Mouse (Mus musculus): Measurements from ENCODE around the gene Phrf1. TPM values are rescaled to one million over a fixed set of nuclear protein-coding genes. Genes with fewer than 3 reads are reported as not detected.
A peak's percentile ranks its signal among the peaks of the same experiment; 100 is the strongest.

Phrf1 gene
- polyA plus RNA-seq, 2 experiments: 42.6 to 65.9 TPM

- under 1% methylated on average over 28 of the region's 28 CpGs for WGBS
- Histone ChIP-seq H3K9ac (ENCODE audit: low read depth, low read length, severe bottlenecking) (peak overlapping the region; percentile 35), H3K27me3 (ENCODE audit: control insufficient read depth, insufficient read depth, low read length) (no peaks in the 10 kb centered on the region), H3K4me3 (replicated peaks; ENCODE audit: low read length) (peak overlapping the region; percentile 92), H3K36me3 (ENCODE audit: control insufficient read depth, insufficient read depth, low read length) (peaks cover 31% of the 10 kb centered on the region), H3K9me3 (ENCODE audit: control insufficient read depth, low read length) (no peaks in the 10 kb centered on the region), H3K27ac (replicated peaks; ENCODE audit: low read depth, low read length) (peak overlapping the region; percentile 72), H3K4me2 (replicated peaks; ENCODE audit: low read depth, low read length, severe bottlenecking) (peak overlapping the region; percentile 95), H3K4me1 (ENCODE audit: control insufficient read depth, insufficient read depth, low read length) (peaks cover 13% of the 10 kb centered on the region)
- DNase-seq (ENCODE audit: low spot score) (peak; percentile 85), ATAC-seq (ENCODE audit: low FRiP score, low read depth) (peak; percentile 31)
- TF ChIP-seq POLR2A (IDR thresholded peaks at IDR 0.05; ENCODE audit: borderline replicate concordance, extremely low read depth, insufficient read depth, insufficient read length): no peak
These were observed 33.8 kb upstream of the Phrf1 start for GRCm38 (mm10) chr7:141194830-141195229.

- Histone ChIP-seq H3K9ac (ENCODE audit: low read depth, low read length, severe bottlenecking) (no peak overlapping the region), H3K4me3 (replicated peaks; ENCODE audit: low read length) (no peak overlapping the region), H3K4me2 (replicated peaks; ENCODE audit: low read depth, low read length, severe bottlenecking) (no peak overlapping the region; the same call in 1 of the 2 replicates), H3K27ac (replicated peaks; ENCODE audit: low read depth, low read length) (no peak overlapping the region), H3K9me3 (ENCODE audit: control insufficient read depth, low read length) (no peaks in the 10 kb centered on the region), H3K4me1 (ENCODE audit: control insufficient read depth, insufficient read depth, low read length) (peaks cover 13% of the 10 kb centered on the region), H3K36me3 (ENCODE audit: control insufficient read depth, insufficient read depth, low read length) (peaks cover 21% of the 10 kb centered on the region), H3K27me3 (ENCODE audit: control insufficient read depth, insufficient read depth, low read length) (no peaks in the 10 kb centered on the region)
- no peak for ATAC-seq (ENCODE audit: low FRiP score, low read depth)
- DNase-seq (ENCODE audit: low spot score): no peak
- WGBS: 91% methylated on average over 2 of the region's 2 CpGs
- no peak for TF ChIP-seq POLR2A (IDR thresholded peaks at IDR 0.05; ENCODE audit: borderline replicate concordance, extremely low read depth, insufficient read depth, insufficient read length)
These were observed 32.8 kb upstream of the Phrf1 start for GRCm38 (mm10) chr7:141195754-141196153.

- no peak for DNase-seq (ENCODE audit: low spot score)
- Histone ChIP-seq H3K4me2 (replicated peaks; ENCODE audit: low read depth, low read length, severe bottlenecking) (no peak overlapping the region), H3K36me3 (ENCODE audit: control insufficient read depth, insufficient read depth, low read length) (peaks cover 11% of the 10 kb centered on the region), H3K9ac (ENCODE audit: low read depth, low read length, severe bottlenecking) (no peak overlapping the region), H3K27ac (replicated peaks; ENCODE audit: low read depth, low read length) (no peak overlapping the region), H3K9me3 (ENCODE audit: control insufficient read depth, low read length) (no peaks in the 10 kb centered on the region), H3K27me3 (ENCODE audit: control insufficient read depth, insufficient read depth, low read length) (no peaks in the 10 kb centered on the region), H3K4me3 (replicated peaks; ENCODE audit: low read length) (no peak overlapping the region), H3K4me1 (ENCODE audit: control insufficient read depth, insufficient read depth, low read length) (peaks cover 13% of the 10 kb centered on the region)
- WGBS: 91% methylated on average over 8 of the region's 8 CpGs
- no peak for TF ChIP-seq POLR2A (IDR thresholded peaks at IDR 0.05; ENCODE audit: borderline replicate concordance, extremely low read depth, insufficient read depth, insufficient read length)
- ATAC-seq (ENCODE audit: low FRiP score, low read depth): no peak
These were observed 31.8 kb upstream of the Phrf1 start for GRCm38 (mm10) chr7:141196619-141197282.

- Histone ChIP-seq H3K4me2 (replicated peaks; ENCODE audit: low read depth, low read length, severe bottlenecking) (no peak overlapping the region), H3K4me1 (ENCODE audit: control insufficient read depth, insufficient read depth, low read length) (peaks cover 5% of the 10 kb centered on the region), H3K27ac (replicated peaks; ENCODE audit: low read depth, low read length) (no peak overlapping the region), H3K9me3 (ENCODE audit: control insufficient read depth, low read length) (no peaks in the 10 kb centered on the region), H3K9ac (ENCODE audit: low read depth, low read length, severe bottlenecking) (no peak overlapping the region), H3K36me3 (ENCODE audit: control insufficient read depth, insufficient read depth, low read length) (0 out of 2 replicates have a peak, but pooled peaks cover 5% of the 10 kb centered on the region), H3K27me3 (ENCODE audit: control insufficient read depth, insufficient read depth, low read length) (no peaks in the 10 kb centered on the region), H3K4me3 (replicated peaks; ENCODE audit: low read length) (no peak overlapping the region)
- 99% methylated on average over 4 of the region's 4 CpGs for WGBS
- ATAC-seq (ENCODE audit: low FRiP score, low read depth): no peak
- TF ChIP-seq POLR2A (IDR thresholded peaks at IDR 0.05; ENCODE audit: borderline replicate concordance, extremely low read depth, insufficient read depth, insufficient read length): no peak
- no peak for DNase-seq (ENCODE audit: low spot score)
These were observed 30.5 kb upstream of the Phrf1 start for GRCm38 (mm10) chr7:141198121-141198520.

GRCm38 (mm10) chr7:141204546-141204945 is 24.0 kb upstream of the Phrf1 start:
- ATAC-seq (ENCODE audit: low FRiP score, low read depth) (no peak), DNase-seq (ENCODE audit: low spot score) (no peak)
- 67% methylated on average over 3 of the region's 3 CpGs for WGBS
- H3K4me1 ChIP-seq (ENCODE audit: control insufficient read depth, insufficient read depth, low read length): no peaks in the 10 kb centered on the region
- H3K4me3 ChIP-seq (replicated peaks; ENCODE audit: low read length): no peak overlapping the region
- H3K4me2 ChIP-seq (replicated peaks; ENCODE audit: low read depth, low read length, severe bottlenecking): no peak overlapping the region
- H3K27ac ChIP-seq (replicated peaks; ENCODE audit: low read depth, low read length): no peak overlapping the region
- H3K36me3 ChIP-seq (ENCODE audit: control insufficient read depth, insufficient read depth, low read length): no peaks in the 10 kb centered on the region
- H3K27me3 ChIP-seq (ENCODE audit: control insufficient read depth, insufficient read depth, low read length): no peaks in the 10 kb centered on the region
- TF ChIP-seq POLR2A (IDR thresholded peaks at IDR 0.05; ENCODE audit: borderline replicate concordance, extremely low read depth, insufficient read depth, insufficient read length): no peak
- no peak overlapping the region for H3K9ac ChIP-seq (ENCODE audit: low read depth, low read length, severe bottlenecking)
- no peaks in the 10 kb centered on the region for H3K9me3 ChIP-seq (ENCODE audit: control insufficient read depth, low read length)
